Mouse (Mus musculus) layer of hippocampus, postnatal 36 days (tissue): ENCODE results near the gene Lrrc74a. TPM values are rescaled to one million over a fixed set of nuclear protein-coding genes. Genes with fewer than 3 reads are reported as not detected.
A peak's percentile ranks its signal among the peaks of the same experiment; 100 is the strongest.

ENCODE experiments used
- DNase-seq, 2 experiments: peaks; one replicate each; pipeline ENCODE4 v3.0.0; 2022
- total RNA-seq, 2 experiments: library from RNA; stranded (reverse); gene quantifications; 2 replicates each; pipeline ENCODE4 v1.2.3; 2021

Gene Lrrc74a
- not detected for total RNA-seq

DNA sequence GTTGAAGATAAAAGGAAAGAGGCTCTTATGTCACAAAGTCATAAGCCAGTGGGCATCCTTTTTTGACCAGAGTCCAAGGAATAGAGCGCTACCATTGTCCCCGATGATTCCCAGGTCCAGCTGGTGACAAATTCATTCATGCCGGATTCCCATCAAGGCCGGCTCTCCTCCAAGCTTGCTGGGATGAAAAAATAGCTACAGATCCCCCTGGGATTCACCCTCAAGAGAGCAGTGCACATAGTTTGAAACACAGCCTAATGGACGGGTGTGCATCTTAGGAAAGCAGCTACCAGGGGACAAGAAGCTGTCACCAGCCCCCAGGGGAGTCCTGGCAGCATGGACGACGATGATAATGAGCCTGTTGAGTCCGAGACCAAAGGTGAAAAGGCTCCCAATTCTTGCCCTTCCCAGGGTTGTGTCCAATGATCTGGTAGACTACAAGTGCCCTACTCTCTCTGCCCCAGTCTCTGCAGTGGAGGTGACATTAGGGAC lies at the start of gene Lrrc74a:
Gene Lrrc74a (plus strand): TSS at position 51 of the 492 bp plus-strand sequence.
- DNase-seq = no peak

DNA sequence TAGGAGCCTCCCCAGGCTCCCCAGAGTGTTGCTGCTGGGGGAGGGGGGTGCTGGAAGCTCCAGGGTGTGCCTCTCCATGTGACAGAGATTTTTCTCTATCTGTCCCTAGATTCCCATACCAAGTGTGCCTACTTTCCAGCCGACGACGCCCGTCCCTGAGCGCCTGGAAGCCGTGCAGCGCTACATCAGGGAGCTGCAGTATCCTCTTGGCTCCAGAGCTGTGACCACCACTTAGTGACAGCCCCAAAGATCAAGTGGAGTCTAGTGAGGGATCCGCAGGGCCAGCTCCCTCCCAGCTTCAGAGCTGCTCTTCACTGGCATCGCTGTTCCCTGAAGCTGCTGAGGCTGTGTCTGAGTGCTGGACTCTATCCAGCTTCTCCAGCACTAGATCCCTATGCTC lies 48.9 kb upstream of the Lrrc74a start:
- DNase-seq = peak; percentile 44 to 51

- peak; percentile 47 to 53 for DNase-seq
Observed at GRCm38 (mm10) chr12:86686551-86687330, 47.4 kb upstream of the Lrrc74a start.

DNA sequence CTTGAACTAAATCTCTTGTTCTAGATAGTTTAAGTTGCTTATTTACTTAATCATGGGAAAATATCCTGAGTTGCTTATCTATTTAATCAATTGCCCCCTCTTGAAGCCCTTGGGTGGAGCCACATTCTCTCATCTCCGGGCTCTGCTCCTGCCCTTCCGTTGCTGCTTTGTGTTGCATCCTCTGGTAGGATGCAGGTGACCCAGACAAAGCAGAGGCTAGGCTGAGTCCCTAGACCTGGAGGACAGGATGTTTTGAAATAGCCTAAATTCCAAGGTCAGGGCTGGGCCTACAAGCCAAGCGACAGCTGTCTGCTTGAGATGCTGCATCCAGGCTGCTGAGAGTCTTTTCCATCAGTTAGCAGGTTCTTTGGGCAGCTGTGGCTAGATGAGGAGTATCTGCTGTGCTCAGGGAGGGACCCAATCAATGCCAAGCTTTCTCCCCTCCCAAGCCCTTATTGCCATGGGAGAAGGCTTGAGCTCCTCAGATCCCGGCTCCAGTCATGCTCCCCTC lies 46.7 kb upstream of the Lrrc74a start:
- DNase-seq = no peak

DNA sequence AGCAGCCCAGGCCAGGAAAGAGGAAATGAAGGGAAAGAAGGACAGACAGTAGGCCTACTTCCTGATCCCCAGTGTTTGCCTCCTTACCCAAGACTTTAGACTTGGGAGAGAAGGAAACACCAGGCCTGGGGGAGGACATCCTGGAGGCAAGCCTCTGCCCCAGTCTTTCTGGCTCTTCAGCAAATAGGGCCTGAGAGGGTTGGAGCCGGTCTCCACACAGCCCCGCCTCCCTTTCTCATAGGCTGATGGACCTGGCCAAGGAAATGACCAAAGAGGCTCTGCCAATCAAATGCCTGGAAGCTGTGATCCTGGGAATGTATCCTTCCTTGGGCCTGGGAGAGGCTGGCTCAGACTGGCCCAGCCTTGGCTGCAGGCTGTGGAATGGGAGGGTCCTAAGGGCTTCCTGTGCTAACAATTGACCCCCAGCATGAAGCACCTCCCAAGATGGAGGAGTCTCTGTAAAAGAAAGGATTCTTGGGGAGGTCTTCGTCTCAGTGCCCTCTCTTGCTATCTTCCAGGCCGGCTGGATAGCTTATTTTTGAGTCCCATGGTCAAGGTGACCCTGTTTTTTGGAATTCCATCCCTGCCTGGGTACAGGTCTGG lies 46.1 kb upstream of the Lrrc74a start:
- peak in 1 of 2 experiments; percentile 4 for DNase-seq

DNA sequence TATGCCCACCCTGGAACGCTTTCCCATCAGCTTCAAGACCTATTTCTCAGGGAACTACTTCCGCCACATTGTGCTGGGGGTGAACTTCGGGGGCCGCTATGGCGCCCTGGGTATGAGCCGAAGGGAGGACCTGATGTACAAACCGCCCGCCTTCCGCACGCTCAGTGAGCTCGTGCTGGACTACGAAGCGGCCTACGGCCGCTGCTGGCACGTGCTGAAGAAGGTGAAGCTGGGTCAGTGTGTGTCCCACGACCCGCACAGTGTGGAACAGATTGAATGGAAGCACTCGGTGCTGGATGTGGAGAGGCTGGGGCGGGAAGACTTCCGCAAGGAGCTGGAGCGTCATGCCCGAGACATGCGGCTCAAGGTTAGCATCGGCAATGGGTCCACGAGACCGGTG lies 45.3 kb upstream of the Lrrc74a start:
- DNase-seq = no peak

DNA sequence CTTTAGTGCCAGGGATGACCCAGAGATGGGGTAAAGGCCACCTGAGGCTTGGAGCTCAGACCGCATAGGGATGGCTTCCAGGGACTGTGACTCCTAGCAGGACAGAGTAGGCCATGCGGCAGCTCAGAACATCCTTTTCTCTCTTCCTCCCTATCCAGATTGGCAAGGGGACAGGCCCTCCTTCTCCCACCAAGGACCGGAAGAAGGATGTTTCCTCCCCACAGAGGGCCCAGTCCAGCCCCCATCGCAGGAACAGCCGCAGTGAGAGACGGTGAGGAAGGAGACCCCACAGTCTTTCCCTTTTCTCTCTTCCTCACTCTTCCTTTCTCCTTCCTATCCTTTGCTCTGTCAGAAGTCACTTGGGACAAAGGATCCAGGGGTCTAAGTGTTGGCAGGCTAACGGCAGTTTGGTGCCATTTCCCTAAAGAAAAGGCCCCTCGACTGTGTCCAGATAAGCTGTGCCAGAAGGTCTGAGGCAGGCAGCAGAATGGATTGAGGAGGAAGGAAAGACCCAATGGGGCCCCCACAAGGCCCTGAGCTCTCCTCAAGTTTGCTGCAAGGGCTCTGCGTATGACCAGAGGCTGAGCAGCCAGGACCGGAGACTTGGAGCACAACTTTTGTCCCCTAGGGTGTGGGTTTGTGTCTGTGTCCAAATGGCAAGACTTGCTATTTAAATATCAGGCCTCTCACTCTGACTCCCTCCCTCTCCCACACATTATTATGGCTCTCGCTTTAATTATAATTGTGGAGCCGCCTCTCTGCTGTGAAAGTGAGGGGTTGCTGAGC lies 43.3 kb upstream of the Lrrc74a start:
- no peak for DNase-seq

DNA sequence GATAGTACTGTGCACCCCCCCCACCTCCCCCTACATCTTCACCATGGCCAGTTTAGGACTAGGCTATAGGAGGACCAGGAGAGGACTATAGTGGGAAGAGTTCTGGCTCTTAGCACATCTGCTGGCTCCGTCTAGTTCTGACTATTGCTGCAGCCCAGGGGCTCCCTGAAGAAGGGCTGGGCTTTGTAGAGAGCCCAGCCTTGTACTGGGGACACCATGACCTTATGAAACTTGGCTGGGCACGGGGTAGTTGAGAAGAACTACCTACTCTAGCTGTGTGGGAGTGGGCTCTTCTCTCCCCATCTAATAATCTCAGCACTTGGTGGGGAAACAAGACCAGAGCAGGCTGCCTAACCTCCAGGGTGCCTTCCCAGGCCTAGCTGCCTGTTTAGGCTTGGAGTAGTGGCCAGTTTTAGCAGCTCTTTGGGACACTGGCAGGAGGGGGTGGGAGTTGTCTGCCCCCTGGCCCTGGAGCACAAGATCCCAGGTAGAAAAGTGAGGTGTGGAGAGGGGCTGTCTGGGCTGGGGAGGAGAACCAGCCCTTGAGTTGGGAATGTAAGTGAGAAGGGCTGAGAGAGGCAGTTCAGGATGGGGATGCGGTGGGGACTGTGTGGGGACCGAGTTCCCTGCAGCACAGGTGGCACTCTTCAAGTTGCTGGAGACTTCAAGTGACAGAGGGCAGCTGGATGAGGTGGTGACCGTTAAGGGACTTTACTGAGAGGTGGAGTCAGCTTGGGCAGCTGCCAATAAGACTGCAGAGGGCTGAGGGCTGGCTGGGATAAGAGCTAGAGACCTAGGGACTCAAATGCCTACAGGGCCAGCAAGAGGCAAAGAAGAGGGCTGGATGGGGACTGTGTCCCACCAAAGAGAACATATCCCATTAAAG lies 41.5 kb upstream of the Lrrc74a start:
- no peak for DNase-seq

DNA sequence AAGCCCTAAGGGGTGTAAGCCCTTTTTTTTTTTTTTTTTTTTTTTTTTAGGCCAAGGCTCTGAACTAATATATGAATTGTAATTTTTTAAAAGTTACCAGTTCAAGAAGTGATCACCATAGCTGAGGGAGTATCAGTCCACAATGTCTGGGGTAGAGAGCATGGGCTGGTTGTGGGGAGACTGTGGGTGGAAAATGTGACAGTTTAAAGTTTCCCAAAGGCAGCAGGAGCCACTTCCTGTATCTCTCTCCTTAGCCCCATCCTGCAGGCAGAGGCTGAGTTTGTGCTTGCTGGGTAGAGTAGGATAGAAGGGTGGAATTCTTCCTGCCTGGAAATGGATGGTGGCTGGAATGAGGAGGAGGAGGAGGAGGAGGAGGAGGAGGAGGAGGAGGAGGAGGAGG lies 40.8 kb upstream of the Lrrc74a start:
- no peak for DNase-seq

- DNase-seq = no peak
Observed at GRCm38 (mm10) chr12:86694441-86694840, 39.7 kb upstream of the Lrrc74a start.

GRCm38 (mm10) chr12:86697996-86698395 lies 36.2 kb upstream of the Lrrc74a start:
- no peak for DNase-seq

- DNase-seq = no peak
Observed at GRCm38 (mm10) chr12:86698537-86698936, 35.6 kb upstream of the Lrrc74a start.

- peak; percentile 80 to 84 for DNase-seq
Observed at GRCm38 (mm10) chr12:86699965-86700926, 33.9 kb upstream of the Lrrc74a start.

- no peak for DNase-seq
Observed at GRCm38 (mm10) chr12:86700927-86701310, 33.2 kb upstream of the Lrrc74a start.

DNA sequence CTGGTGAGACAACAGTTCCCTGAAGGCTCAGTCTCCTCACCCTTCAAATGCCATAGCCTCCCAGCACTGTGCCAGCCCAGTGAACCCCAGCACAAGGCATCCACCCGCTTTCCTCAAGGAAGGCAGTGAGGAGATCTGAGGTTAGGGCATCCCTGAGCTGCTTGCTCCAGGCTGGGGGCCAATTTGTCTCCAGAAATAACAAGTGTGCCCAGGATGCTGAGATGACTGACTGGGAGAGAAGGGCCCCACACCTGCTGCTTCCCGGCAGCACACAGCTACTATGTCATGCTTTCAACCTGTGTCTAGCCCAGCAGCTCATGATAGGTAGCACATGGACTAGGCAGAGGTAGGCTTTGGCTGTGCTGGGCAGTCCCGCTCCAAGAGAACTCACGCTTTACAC lies 32.7 kb upstream of the Lrrc74a start:
- DNase-seq = no peak

DNA sequence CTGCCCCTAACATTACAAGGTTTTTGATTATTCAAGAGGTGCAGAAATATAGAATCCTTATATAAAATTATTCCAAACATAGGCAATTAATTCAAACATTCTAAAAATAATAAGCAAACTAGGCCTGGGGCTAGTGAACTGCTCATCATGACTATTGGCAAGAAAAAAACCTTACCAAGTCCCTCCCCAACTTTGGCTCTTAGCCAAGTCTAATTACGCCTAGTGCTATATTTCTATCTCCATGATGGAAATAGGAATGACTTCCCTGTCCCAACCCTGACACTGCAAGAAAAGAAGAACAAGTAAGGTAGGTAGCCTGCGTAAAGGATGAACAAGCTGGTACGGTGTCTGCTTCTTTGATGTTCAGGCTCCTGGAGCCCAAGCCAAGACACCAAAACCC lies 31.5 kb upstream of the Lrrc74a start:
- DNase-seq = no peak

DNA sequence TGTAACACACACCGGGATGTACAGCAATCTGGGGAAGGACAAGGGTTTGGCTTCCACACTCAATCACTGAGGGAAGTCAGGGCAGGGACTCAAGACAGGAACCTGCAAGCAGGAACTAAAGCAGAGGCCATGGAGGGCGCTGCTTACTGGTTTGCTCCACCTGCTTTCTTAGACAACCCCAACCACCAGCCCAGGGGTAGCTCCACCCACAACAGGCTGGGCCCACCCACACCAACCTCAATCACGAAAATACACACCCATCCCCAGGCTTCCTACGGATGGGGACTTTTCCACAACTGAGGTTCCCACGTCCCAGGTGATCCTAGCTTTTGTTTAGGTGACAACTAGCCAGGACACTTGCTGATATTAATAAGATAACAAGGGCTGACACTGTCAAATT lies 28.3 kb upstream of the Lrrc74a start:
- DNase-seq = no peak

DNA sequence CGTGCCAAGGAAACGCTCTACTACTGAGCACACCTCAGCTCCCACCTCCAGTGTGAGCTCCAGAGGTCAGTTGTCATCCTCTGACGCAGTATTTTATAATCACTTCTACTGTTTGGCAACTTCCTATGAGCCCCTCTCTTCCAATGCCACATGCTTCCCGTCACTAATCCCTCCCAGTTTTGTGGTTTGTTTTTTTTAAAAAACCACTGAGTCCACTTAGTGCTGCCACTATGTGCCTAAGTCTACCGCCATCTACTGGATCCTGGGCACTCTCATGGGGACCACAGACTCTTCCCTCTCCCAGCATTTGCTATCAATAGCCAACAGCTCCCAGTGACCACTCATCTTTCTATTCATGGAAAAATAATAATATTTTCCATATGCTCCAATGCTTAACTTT lies 20.1 kb upstream of the Lrrc74a start:
- no peak for DNase-seq

DNA sequence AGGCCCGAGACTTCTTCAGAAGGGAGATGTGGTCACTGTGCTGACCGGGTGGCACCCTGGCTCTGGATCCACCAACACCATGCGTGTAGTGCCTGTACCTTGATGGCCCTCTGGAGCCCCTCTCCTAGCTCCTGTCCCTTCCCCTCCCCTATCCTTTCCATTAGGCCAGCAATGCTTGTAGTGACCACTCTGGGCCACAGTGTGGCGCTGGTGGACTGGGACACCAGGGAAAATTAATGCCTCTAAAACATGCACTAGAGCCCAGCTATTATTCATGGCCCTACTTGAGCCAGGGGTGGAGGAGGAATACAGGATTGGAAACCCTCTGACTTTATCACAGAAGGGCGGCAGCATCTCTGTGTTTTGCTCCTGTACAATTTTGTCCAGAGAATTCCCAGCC lies 18.8 kb upstream of the Lrrc74a start:
- peak; percentile 74 to 77 for DNase-seq

GRCm38 (mm10) chr12:86716962-86717361 lies 17.2 kb upstream of the Lrrc74a start:
- no peak for DNase-seq
